Mouse (Mus musculus): ENCODE data around the gene Ppp1cb.

GRCm38 (mm10) chr5:32446810-32447209 lies 11.8 kb upstream of the Ppp1cb start:
- no peak for TF ChIP-seq POLR2A (IDR thresholded peaks at IDR 0.05; ENCODE audit: low read depth, low read length)
- no peak for TF ChIP-seq CTCF (IDR thresholded peaks at IDR 0.05; ENCODE audit: extremely low read depth, insufficient read length, insufficient replicate concordance, low read depth, low read length)
